Mouse (Mus musculus) left cerebral cortex, adult 2 months (tissue): Measurements from ENCODE around the gene Snap91. TPM values are rescaled to one million over a fixed set of nuclear protein-coding genes. Genes with fewer than 3 reads are reported as not detected.
A peak's percentile ranks its signal among the peaks of the same experiment; 100 is the strongest.

Experiments
- DNase-seq, 2 experiments: peaks; one replicate each; pipeline ENCODE4 v3.0.0; 2021 to 2022; ENCODE audit warnings: low spot score in 2 of 2, mixed read lengths in 1 of 2; ENCODE audit errors: extremely low spot score in 1 of 2
- H3K27ac ChIP-seq: fragments of 200-600 bp; 2 replicates; pipeline ENCODE4 v1.8.1; 2022
- H3K4me3 ChIP-seq: fragments of 200-600 bp; 2 replicates; pipeline ENCODE4 v1.8.1; 2022
- CTCF ChIP-seq: fragments of 200-600 bp; IDR thresholded peaks from 2 replicates; pipeline ENCODE4 v1.8.1; 2022; ENCODE audit warnings: antibody characterized with exemption, mild to moderate bottlenecking, moderate library complexity
- intact Hi-C: fragments of 180-260 bp; cut with DNase I; formaldehyde crosslinking; loops from one replicate; pipeline ENCODE4 v1.15.1; 2025
- total RNA-seq, 2 experiments: library from RNA; stranded (reverse); gene quantifications; 2 replicates each; pipeline ENCODE4 v1.2.3; 2021

The Snap91 gene
- total RNA-seq, 2 experiments from 2014 or later, result 384 to 394 TPM

DNA sequence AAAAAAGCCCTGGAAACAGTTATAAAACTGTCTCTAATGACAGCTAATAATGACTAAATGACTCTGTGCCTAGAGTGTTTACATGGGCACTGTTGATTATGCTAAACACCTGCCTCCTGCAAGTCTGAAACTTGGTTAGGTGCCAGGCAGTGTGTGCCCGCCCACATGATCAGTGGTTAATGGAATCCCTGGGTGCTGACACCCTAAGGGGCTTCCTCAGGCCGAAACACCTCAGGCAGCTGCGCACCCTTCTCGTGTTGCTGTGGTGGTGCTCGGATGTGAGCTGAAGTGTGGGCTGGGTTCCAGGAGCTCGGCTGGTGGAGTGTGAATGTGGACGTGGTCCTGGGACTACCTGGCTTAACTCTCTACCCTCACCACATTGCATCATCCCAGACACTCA lies 103.1 kb downstream of the Snap91 start:
- TF ChIP-seq CTCF, result no peak
- H3K4me3 ChIP-seq, result no peak overlapping the region
- intact Hi-C loops, result no loop called here
- no peak for DNase-seq
- no peak overlapping the region for H3K27ac ChIP-seq

- Histone ChIP-seq H3K27ac (no peak overlapping the region), H3K4me3 (no peak overlapping the region)
- TF ChIP-seq CTCF, result no peak
- no peak for DNase-seq
- intact Hi-C loops, result no loop called here
Measured at GRCm38 (mm10) chr9:86775374-86775773, 105.1 kb downstream of the Snap91 start.

DNA sequence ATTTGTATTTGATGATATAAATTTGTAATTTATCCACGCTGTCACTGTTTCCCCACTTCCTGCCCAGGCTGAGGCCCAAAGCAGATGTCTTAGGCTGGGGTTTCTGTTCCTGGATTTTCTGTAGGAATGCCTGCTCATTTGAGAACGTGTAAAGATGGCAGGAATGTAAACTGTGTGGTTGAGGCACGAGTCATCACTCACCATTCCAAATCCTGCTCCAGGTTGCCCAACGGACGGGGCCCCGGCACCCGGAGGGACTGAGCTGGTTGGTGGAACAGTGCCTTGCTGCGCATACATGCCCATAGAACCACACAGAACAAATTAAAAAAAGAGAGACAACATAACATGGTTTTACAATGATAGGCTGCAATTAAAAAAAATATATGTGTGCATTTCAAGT lies 106.5 kb downstream of the Snap91 start:
- TF ChIP-seq CTCF, result no peak
- no peak overlapping the region for H3K27ac ChIP-seq
- H3K4me3 ChIP-seq, result no peak overlapping the region
- intact Hi-C loops, result no loop called here
- DNase-seq, result no peak

GRCm38 (mm10) chr9:86772897-86773296 lies 107.6 kb downstream of the Snap91 start:
- no peak for DNase-seq
- intact Hi-C loops, result no loop called here
- H3K27ac ChIP-seq, result no peak overlapping the region; the same call in 1 of the 2 replicates
- H3K4me3 ChIP-seq, result no peak overlapping the region
- TF ChIP-seq CTCF, result no peak

DNA sequence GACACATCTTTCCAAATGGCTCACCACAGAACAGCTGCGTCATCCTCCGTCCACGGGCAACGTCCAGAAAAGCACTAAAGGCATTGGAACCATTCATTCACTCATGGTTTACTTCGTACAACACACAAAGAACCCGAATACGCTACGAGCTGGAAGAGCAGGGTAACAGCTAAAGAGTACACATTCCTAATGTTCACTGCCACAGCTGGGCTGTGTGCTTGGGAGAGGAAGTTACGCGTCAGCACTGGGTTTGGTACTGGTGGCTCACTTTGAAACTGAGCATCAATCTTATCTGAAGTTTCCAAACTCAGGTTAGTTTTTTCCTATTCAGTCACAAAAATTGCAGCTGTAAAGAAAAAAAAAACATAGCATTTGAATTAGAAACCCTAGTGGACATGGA lies 113.5 kb downstream of the Snap91 start:
- TF ChIP-seq CTCF, result no peak
- intact Hi-C loops, result no loop called here
- no peak overlapping the region for H3K27ac ChIP-seq
- no peak overlapping the region for H3K4me3 ChIP-seq
- DNase-seq, result no peak

DNA sequence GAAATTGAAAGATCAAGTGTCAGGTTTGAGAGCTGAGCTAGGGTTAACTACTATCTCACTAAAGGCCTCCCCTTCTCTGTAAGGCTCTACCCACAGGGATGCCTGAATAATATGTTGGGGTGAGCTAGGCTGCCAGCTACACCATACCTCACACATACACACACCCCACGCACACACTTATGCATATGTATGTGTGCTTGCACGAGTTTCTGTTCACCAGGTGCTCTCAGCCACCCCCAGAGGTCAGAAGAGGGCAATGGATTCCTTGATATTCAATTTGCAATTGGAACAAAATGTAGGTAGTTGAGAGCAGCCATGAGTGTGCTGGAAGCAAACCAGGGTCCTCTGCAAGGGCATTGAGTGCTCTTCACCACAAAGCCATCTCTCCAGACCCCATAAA lies 116.5 kb downstream of the Snap91 start:
- intact Hi-C loops, result no loop called here
- no peak overlapping the region for H3K4me3 ChIP-seq
- DNase-seq, result no peak
- no peak overlapping the region for H3K27ac ChIP-seq
- no peak for TF ChIP-seq CTCF

DNA sequence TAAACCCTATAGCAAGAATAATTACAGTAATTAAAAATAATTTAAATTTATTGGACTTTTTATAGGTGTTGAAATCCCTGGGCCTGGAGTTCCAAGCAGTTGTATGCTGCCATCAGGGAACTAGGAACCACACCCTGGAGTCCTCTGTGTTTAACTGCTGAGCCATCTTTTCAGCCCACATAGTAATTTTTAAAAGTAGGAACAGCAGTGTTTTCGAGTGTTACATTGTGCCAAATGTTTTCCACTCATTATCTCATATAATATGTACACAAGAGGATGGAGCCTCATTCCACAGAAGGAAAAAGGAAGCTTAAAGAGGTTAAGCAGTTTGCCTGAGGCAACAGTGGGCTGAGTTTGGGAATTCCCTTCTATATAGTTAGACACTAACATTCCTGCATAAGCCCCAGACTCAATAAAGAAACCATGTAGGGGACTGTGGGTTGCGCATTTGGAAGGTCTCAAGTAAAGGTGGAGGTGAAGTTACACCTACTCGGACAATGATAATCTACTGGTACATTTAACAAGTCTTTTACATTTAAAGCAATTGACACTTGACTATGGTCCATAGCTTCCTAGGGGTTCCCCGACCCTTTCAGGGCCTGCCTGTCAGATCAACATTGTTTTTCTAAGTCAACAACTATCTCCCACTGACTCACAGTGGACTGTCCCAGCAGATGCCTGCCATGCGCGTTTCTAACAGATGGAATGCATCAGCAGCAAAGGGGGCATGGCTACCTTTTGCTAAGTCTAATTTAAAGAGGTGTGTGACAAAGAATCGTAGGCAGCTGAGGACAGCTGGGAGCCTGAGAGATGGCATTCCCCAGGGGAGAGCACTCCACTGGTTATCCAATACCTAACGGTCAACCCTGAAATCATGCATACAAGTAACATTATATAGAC lies 117.7 kb downstream of the Snap91 start:
- DNase-seq, result no peak
- Histone ChIP-seq H3K4me3 (no peak overlapping the region), H3K27ac (no peak overlapping the region)
- no peak for TF ChIP-seq CTCF
- intact Hi-C loops, result no loop called here

DNA sequence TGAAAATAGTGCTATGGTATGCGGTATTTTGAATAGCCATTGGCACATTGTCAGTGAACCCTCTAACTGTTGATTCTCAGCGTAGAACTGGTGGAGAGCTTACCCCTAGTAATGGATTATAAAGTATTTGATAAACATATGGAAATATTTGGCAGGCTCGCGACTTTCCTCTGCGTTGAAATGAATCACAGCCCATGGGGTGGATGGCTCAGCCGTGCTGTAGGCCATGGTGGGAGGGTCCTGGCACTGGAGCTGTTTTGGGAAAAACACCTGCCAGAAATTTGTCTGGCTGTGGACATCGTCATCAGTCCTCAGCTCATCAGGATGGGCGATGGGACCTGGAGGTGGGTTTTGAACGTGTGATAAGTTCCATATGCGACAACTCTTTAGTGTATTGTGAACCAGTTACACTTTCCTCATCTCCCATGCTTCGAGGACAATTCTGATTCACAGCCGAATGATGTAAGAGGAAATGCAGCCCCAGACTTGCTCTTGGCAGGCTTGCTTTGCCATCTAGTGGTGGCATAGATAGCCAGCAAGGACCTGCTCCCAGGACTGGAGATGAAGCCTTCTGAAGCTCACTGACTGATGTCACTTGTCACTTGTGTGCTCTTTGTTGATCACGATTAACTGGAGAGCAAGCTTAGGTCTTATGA lies 134.4 kb downstream of the Snap91 start:
- no peak overlapping the region; the same call in 1 of the 2 replicates for H3K4me3 ChIP-seq

DNA sequence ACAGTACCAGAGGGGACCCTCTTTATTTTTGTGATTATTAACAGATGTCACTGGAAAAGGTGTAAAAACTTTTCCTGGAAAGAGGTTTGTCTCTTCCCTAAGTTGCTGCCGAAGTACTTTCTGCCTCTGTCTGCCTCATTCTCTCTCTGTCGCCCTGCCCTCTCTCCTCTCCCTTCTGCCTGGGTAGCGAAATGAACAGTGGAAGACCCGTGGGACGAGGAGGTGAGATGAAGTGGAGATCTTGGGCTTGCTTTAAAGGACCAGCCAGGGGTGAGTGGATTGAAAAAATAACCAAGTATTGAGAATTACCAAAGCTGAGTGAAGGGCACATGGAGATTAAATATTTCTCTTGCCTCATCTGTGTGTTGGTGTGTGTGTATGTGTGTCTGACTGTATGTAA lies 136.4 kb downstream of the Snap91 start:
- intact Hi-C loops, result loop anchor here (5.0 to 10.0 kb wide), 2 partner anchors 47 to 279 kb away; partner anchors contain the start of genes Dop1a, Me1 and Ube2cbp
- DNase-seq, result no peak
- H3K4me3 ChIP-seq, result peak overlapping the region; percentile 46
- no peak for TF ChIP-seq CTCF
- H3K27ac ChIP-seq, result no peak overlapping the region

More for the DNA sequence above, 134.4 kb downstream of the Snap91 start:
- peak; percentile 96 for TF ChIP-seq CTCF
- peak; percentile 70 to 78 for DNase-seq
- no peak overlapping the region for H3K27ac ChIP-seq
- intact Hi-C loops, result loop anchor here (1.0 to 10.0 kb wide), 2 partner anchors 153 to 281 kb away; partner anchors contain the start of genes Dop1a and Ube2cbp

DNA sequence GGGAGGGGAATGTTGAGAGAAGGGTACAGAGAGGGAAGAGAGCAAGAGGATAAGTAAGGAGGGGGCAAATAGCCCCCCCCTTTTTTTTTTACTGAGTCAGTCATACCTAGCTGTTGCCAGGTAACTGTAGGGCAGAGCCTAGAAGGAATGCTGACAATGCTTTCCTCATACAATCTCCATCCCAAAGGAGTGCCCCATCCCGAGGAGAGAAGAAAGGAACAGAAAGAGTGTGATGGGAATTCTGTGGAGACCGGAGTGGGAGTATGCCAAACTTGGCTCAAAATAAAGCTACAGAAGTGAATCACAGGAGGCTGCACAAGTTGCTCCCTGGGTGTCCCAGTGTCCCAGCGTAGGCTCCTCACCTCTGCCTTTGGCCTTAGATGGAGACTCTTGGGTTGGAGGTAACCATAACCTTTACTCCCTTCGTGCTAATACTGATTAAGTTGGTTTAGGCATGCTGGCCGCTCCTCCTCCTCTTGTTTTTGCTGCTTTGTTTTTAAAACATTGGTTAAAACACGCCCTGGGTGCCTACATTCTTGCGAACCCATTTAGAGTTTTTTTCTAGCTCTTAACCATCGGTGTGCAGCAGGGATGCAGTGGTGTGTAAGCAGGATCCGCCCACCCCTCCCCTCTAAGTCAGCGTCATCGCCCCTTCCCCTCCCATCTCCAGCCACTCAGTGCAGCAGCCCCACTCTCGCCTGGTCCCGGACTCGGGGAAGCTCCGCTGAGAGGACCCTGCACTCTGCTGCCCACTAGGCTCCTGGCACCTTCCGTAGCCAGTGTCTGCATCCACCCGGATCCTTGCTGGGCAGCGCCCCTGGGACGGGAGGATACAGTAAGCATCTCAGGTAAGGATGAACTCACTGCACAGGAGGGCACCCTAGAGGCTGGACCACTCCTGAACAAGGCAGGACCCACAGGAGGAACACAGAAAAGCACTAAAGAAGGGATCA lies 137.2 kb downstream of the Snap91 start, which contains the start of gene Prss35:
Gene Prss35 (plus strand): TSS at position 691 of the 953 bp plus-strand sequence.
- Histone ChIP-seq H3K4me3 (peak within 1 kb of the TSS; percentile 46), H3K27ac (no peak within 1 kb of the TSS)
- intact Hi-C loops, result loop anchor here (5.0 to 10.0 kb wide), 2 partner anchors 46 to 278 kb away; partner anchors contain the start of genes Dop1a, Me1 and Ube2cbp
- no peak; the same call in none of the 2 replicates for TF ChIP-seq CTCF
- DNase-seq, result peak in 1 of 2 experiments; percentile 35

GRCm38 (mm10) chr9:86739971-86740370 lies 140.5 kb downstream of the Snap91 start:
- DNase-seq, result no peak
- H3K4me3 ChIP-seq, result no peak overlapping the region
- H3K27ac ChIP-seq, result no peak overlapping the region
- intact Hi-C loops, result loop anchor here (5.0 to 10.0 kb wide), 2 partner anchors 43 to 275 kb away; partner anchors contain the start of genes Dop1a, Me1 and Ube2cbp
- TF ChIP-seq CTCF, result no peak
